Mouse (Mus musculus) midbrain, postnatal 0 days (tissue): ENCODE data around the gene Tomm40l. TPM values are rescaled to one million over a fixed set of nuclear protein-coding genes. Genes with fewer than 3 reads are reported as not detected.

Experiments
- ATAC-seq: fragments of 200-750 bp; cut with Nextera tagmentation; 2 replicates; pipeline ENCODE4 v1.8.0; 2017; ENCODE audit warnings: moderate number of reproducible peaks, mild to moderate bottlenecking, moderate TSS enrichment, moderate library complexity; ENCODE audit not compliant: low FRiP score
- DNase-seq: peaks from one replicate; pipeline ENCODE4 v3.0.0-alpha.2; 2015; ENCODE audit warnings: low spot score
- H3K27ac ChIP-seq: fragments of 300-500 bp; sonication (generic); 2 replicates; pipeline ENCODE4 v1.5.1; 2014; ENCODE audit warnings: low read depth, mild to moderate bottlenecking, low read length, mixed read lengths
- H3K27me3 ChIP-seq: fragments of 300-500 bp; sonication (generic); 2 replicates; pipeline ENCODE4 v1.6.1; 2014; ENCODE audit warnings: low read length, control low read depth, mixed read lengths; ENCODE audit not compliant: insufficient read depth
- H3K36me3 ChIP-seq: fragments of 300-500 bp; sonication (generic); 2 replicates; pipeline ENCODE4 v1.6.1; 2014; ENCODE audit warnings: low read length, control low read depth, mixed read lengths; ENCODE audit not compliant: insufficient read depth
- H3K4me1 ChIP-seq: fragments of 300-500 bp; sonication (generic); 2 replicates; pipeline ENCODE4 v1.6.1; 2014; ENCODE audit warnings: mild to moderate bottlenecking, control low read depth, antibody characterized with exemption, low read length, mixed read lengths; ENCODE audit not compliant: insufficient read depth
- H3K4me2 ChIP-seq: fragments of 300-500 bp; sonication (generic); 2 replicates; pipeline ENCODE4 v1.6.1; 2014; ENCODE audit warnings: low read depth, mild to moderate bottlenecking, low read length, mixed read lengths; ENCODE audit not compliant: poor library complexity, severe bottlenecking
- H3K4me3 ChIP-seq: fragments of 300-500 bp; sonication (generic); 2 replicates; pipeline ENCODE4 v1.5.1; 2014; ENCODE audit warnings: low read depth, mild to moderate bottlenecking, low read length, moderate library complexity
- H3K9ac ChIP-seq: fragments of 300-500 bp; sonication (generic); replicated peaks from 2 replicates; pipeline ENCODE4 v1.6.1; 2014; ENCODE audit warnings: mild to moderate bottlenecking, low read length, moderate library complexity, mixed read lengths; ENCODE audit not compliant: poor library complexity, severe bottlenecking
- H3K9me3 ChIP-seq: fragments of 300-500 bp; sonication (generic); 2 replicates; pipeline ENCODE4 v1.6.1; 2016; ENCODE audit warnings: low read length, control low read depth
- CTCF ChIP-seq: IDR thresholded peaks from 2 replicates; pipeline ENCODE4 v1.5.1; 2016; ENCODE audit warnings: antibody characterized with exemption, mild to moderate bottlenecking
- WGBS: fragments of 180-500 bp; shearing (Covaris S2); extraction: QIAGEN DNeasy Blood & Tissue Kit; methylation state at CpG from one replicate; pipeline ENCODE4 v1.1.7; 2014; 5-methylcytosine and 5-hydroxymethylcytosine counted together
- polyA plus RNA-seq: library from polyadenylated mRNA; unstranded; fragments of >200 nt; fragmentation: Nextera tagmentation; extraction: Ambion mirVana; gene quantifications from 2 replicates; pipeline ENCODE4 v1.2.1, GENCODE M21; 2015
- total RNA-seq: library from RNA; depleted of rRNA; stranded (reverse); fragments of >200 nt; gene quantifications from 2 replicates; pipeline ENCODE4 v1.2.3, GENCODE M21; 2014; rRNA removed

Gene Tomm40l
- total and polyA plus RNA-seq, 2 experiments from 2014 or later, result 33.9 to 49.8 TPM

- TF ChIP-seq CTCF, result no peak
- Histone ChIP-seq H3K9me3 (no peaks in the 10 kb centered on the region), H3K36me3 (no peaks in the 10 kb centered on the region), H3K27me3 (no peaks in the 10 kb centered on the region), H3K9ac (no peak overlapping the region), H3K4me2 (no peak overlapping the region), H3K4me3 (no peak overlapping the region), H3K27ac (no peak overlapping the region), H3K4me1 (no peaks in the 10 kb centered on the region)
- ATAC-seq (no peak), DNase-seq (no peak)
- 76% methylated on average over 3 of the region's 3 CpGs for WGBS
Measured at GRCm38 (mm10) chr1:171183025-171183424, 39.3 kb downstream of the Tomm40l start.

DNA sequence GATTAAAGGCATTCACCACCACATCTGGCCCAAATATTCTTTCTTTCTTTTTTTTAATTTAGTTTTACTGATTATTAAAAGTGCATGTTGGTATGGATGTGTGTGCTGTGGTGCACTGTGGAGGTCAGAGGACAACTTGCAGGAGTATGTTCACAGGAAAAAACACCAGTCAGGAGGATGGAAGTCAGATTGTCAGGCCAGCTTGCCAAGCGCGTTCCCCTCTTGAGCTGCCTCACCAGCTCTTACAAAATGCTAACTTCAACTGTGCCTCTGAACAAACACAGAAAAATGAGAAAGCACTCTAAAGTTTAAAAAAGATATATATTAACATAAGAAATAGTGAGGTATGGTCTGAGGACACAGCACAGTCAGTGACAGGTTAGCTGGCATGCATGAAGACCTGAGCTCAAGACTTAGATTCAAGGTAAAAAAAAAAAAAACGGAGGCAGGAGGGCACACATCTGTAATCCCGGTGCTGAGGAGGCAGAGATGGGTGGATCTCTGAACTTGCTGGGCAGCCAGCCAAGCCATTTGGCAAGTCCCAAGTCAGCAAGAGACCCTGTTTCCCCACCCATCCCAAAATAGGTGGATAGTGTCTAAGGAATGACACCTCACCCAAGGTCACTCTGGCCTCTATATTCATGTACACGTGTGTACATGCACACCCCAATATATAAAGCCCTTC lies 42.7 kb downstream of the Tomm40l start:
- DNase-seq (no peak), ATAC-seq (no peak)
- Histone ChIP-seq H3K4me2 (no peak overlapping the region), H3K4me1 (no peaks in the 10 kb centered on the region), H3K9ac (no peak overlapping the region), H3K9me3 (no peaks in the 10 kb centered on the region), H3K36me3 (no peaks in the 10 kb centered on the region), H3K27ac (no peak overlapping the region), H3K4me3 (no peak overlapping the region), H3K27me3 (no peaks in the 10 kb centered on the region)
- 77% methylated on average over 5 of the region's 5 CpGs for WGBS
- TF ChIP-seq CTCF, result no peak

DNA sequence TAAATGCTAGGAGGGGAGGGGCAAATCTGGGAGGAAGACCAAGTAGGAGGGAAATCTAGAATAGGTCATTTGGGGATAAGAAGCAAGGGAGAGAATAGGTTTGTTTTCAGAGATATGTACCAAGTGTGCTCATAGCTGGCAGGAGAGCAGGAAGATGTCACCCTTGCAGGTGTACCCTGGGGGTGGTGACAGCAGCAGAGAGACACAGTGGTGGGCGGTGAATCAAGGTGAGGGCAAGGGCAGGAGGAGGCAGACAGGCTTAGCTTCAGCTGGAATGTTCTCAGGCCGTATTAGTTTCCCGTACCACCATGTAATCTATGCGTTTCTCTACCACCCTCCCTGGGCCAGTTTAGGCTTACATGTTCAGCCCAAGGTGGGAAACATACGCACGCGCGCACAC lies 49.5 kb downstream of the Tomm40l start:
- Histone ChIP-seq H3K27ac (no peak overlapping the region), H3K4me2 (no peak overlapping the region), H3K9me3 (no peaks in the 10 kb centered on the region), H3K4me3 (no peak overlapping the region), H3K4me1 (no peaks in the 10 kb centered on the region), H3K9ac (no peak overlapping the region), H3K36me3 (no peaks in the 10 kb centered on the region), H3K27me3 (no peaks in the 10 kb centered on the region)
- no peak for TF ChIP-seq CTCF
- DNase-seq, result no peak
- no peak for ATAC-seq
- WGBS, result 95% methylated on average over 8 of the region's 8 CpGs

DNA sequence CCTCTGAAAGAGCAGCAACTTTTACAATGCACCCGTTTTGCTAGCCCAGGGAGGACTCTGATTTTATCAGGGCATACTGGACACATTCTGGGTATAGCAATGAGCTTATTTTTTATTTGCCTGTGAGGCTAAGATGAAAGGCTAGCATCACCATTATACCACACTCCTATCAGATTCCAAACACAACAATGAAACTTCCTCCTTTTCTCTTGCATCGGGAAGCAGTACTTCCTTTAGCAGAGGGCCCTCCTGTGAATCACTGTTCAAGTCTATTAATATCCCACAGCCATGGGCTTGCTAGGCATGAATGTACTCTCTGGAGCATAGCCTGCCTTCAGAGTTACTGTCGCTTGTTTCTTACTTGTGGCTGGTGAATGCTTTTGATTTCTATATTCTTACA lies 51.2 kb downstream of the Tomm40l start:
- no peaks in the 10 kb centered on the region for H3K27me3 ChIP-seq
- no peak overlapping the region for H3K9ac ChIP-seq
- TF ChIP-seq CTCF, result no peak
- ATAC-seq (no peak), DNase-seq (no peak)
- H3K27ac ChIP-seq, result no peak overlapping the region
- WGBS, result 65% methylated on average over 3 of the region's 3 CpGs
- H3K4me2 ChIP-seq, result no peak overlapping the region
- H3K9me3 ChIP-seq, result no peaks in the 10 kb centered on the region
- no peaks in the 10 kb centered on the region for H3K4me1 ChIP-seq
- no peak overlapping the region for H3K4me3 ChIP-seq
- H3K36me3 ChIP-seq, result no peaks in the 10 kb centered on the region

DNA sequence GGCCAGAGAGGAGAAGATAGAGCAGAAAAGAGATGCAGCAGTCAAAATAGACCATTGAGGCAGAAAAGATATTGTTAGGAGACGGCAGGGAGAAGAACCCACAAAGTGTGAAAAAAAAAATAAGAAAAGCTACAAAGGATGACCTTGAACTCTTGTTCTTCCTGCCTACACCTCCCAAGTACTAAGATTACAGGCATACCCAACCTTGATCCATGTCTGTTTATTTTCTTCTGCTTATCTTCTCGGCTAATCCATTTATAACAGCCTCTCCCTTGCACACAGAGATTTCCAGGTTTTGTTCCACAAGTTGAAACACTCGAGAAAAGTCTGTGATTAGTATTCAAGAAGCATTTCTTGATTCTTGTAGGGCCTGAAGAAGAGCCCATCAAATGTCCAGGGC lies 52.4 kb downstream of the Tomm40l start:
- ATAC-seq (no peak), DNase-seq (no peak)
- Histone ChIP-seq H3K9ac (no peak overlapping the region), H3K9me3 (no peaks in the 10 kb centered on the region), H3K4me1 (no peaks in the 10 kb centered on the region), H3K27ac (no peak overlapping the region), H3K27me3 (no peaks in the 10 kb centered on the region), H3K4me2 (no peak overlapping the region), H3K4me3 (no peak overlapping the region), H3K36me3 (no peaks in the 10 kb centered on the region)
- 66% methylated on average over 3 of the region's 3 CpGs for WGBS
- no peak for TF ChIP-seq CTCF

GRCm38 (mm10) chr1:171168906-171169305 lies 53.4 kb downstream of the Tomm40l start:
- Histone ChIP-seq H3K27ac (no peak overlapping the region), H3K36me3 (no peaks in the 10 kb centered on the region), H3K4me3 (no peak overlapping the region), H3K4me2 (no peak overlapping the region), H3K27me3 (no peaks in the 10 kb centered on the region), H3K9ac (no peak overlapping the region), H3K4me1 (no peaks in the 10 kb centered on the region), H3K9me3 (no peaks in the 10 kb centered on the region)
- no peak for DNase-seq
- WGBS, result 88% methylated on average over 12 of the region's 12 CpGs
- no peak for TF ChIP-seq CTCF
- no peak for ATAC-seq

Other genes with a start within 250 kb of the Tomm40l start
- gene Fcgr2b, start 246.0 kb downstream of the Tomm40l start, total RNA-seq, result 1.8 and 6.6 TPM in 2 replicates
- gene Fcgr2b, start 246.0 kb downstream of the Tomm40l start, polyA plus RNA-seq, result 2.1 and 3.6 TPM in 2 replicates
- gene Fcgr4, start 203.6 kb downstream of the Tomm40l start, total RNA-seq, result 0.57 TPM in 1 of 2 replicates, not detected in the other
- gene Fcgr4, start 203.6 kb downstream of the Tomm40l start, polyA plus RNA-seq, result 0.25 and 0.48 TPM in 2 replicates
- gene Fcgr3, start 157.6 kb downstream of the Tomm40l start, total RNA-seq, result 18.1 and 19.8 TPM in 2 replicates
- gene Fcgr3, start 157.6 kb downstream of the Tomm40l start, polyA plus RNA-seq, result 12.8 and 14.2 TPM in 2 replicates
- 0.38 and 1.5 TPM in 2 replicates for gene Cfap126, start 108.6 kb downstream of the Tomm40l start, total RNA-seq
- gene Cfap126, start 108.6 kb downstream of the Tomm40l start, polyA plus RNA-seq, result 6.0 and 8.1 TPM in 2 replicates
- 263 TPM in 2 replicates for gene Sdhc, start 71.9 kb downstream of the Tomm40l start, total RNA-seq
- gene Sdhc, start 71.9 kb downstream of the Tomm40l start, polyA plus RNA-seq, result 313 and 326 TPM in 2 replicates
- 0.49 and 0.90 TPM in 2 replicates for gene Mpz, start 71.8 kb downstream of the Tomm40l start, total RNA-seq
- 0.63 and 0.67 TPM in 2 replicates for gene Mpz, start 71.8 kb downstream of the Tomm40l start, polyA plus RNA-seq
- 16.9 and 22.1 TPM in 2 replicates for gene Pcp4l1, start 26.2 kb downstream of the Tomm40l start, total RNA-seq
- gene Pcp4l1, start 26.2 kb downstream of the Tomm40l start, polyA plus RNA-seq, result 24.1 and 29.1 TPM in 2 replicates
- 0.11 TPM in 1 of 2 replicates, not detected in the other for gene Nr1i3, start 8.5 kb downstream of the Tomm40l start, total RNA-seq
- 0.19 and 0.23 TPM in 2 replicates for gene Nr1i3, start 8.5 kb downstream of the Tomm40l start, polyA plus RNA-seq
- gene Apoa2, start 2.5 kb upstream of the Tomm40l start, total RNA-seq, result 3.7 TPM in 1 of 2 replicates, not detected in the other
- gene Apoa2, start 2.5 kb upstream of the Tomm40l start, polyA plus RNA-seq, result 5.2 and 7.2 TPM in 2 replicates
- 21.3 and 25.9 TPM in 2 replicates for gene Fcer1g, start 11.9 kb upstream of the Tomm40l start, total RNA-seq
- gene Fcer1g, start 11.9 kb upstream of the Tomm40l start, polyA plus RNA-seq, result 30.5 and 31.1 TPM in 2 replicates
- gene Adamts4, start 27.9 kb upstream of the Tomm40l start, total RNA-seq, result 5.2 and 8.2 TPM in 2 replicates
- gene Adamts4, start 27.9 kb upstream of the Tomm40l start, polyA plus RNA-seq, result 3.4 and 4.2 TPM in 2 replicates
- 224 and 230 TPM in 2 replicates for gene Ndufs2, start 28.9 kb upstream of the Tomm40l start, total RNA-seq
- 221 and 244 TPM in 2 replicates for gene Ndufs2, start 28.9 kb upstream of the Tomm40l start, polyA plus RNA-seq
- gene B4galt3, start 47.8 kb upstream of the Tomm40l start, total RNA-seq, result 77.0 and 94.9 TPM in 2 replicates
- 109 and 110 TPM in 2 replicates for gene B4galt3, start 47.8 kb upstream of the Tomm40l start, polyA plus RNA-seq
- gene Ppox, start 58.7 kb upstream of the Tomm40l start, total RNA-seq, result 36.5 and 45.9 TPM in 2 replicates
- gene Ppox, start 58.7 kb upstream of the Tomm40l start, polyA plus RNA-seq, result 31.3 and 32.6 TPM in 2 replicates
- gene Usp21, start 65.5 kb upstream of the Tomm40l start, total RNA-seq, result 59.5 and 65.9 TPM in 2 replicates
- gene Usp21, start 65.5 kb upstream of the Tomm40l start, polyA plus RNA-seq, result 81.0 and 82.6 TPM in 2 replicates
- 83.7 and 87.9 TPM in 2 replicates for gene Ufc1, start 72.5 kb upstream of the Tomm40l start, total RNA-seq
- 128 and 132 TPM in 2 replicates for gene Ufc1, start 72.5 kb upstream of the Tomm40l start, polyA plus RNA-seq
- gene Dedd, start 106.6 kb upstream of the Tomm40l start, total RNA-seq, result 29.8 and 42.1 TPM in 2 replicates
- gene Dedd, start 106.6 kb upstream of the Tomm40l start, polyA plus RNA-seq, result 38.9 and 40.3 TPM in 2 replicates
- gene Nit1, start 123.1 kb upstream of the Tomm40l start, total RNA-seq, result 42.5 and 44.0 TPM in 2 replicates
- 45.2 and 46.6 TPM in 2 replicates for gene Nit1, start 123.1 kb upstream of the Tomm40l start, polyA plus RNA-seq
- 17.3 and 18.4 TPM in 2 replicates for gene Pfdn2, start 123.2 kb upstream of the Tomm40l start, total RNA-seq
- 139 and 155 TPM in 2 replicates for gene Pfdn2, start 123.2 kb upstream of the Tomm40l start, polyA plus RNA-seq
- 4.0 and 4.5 TPM in 2 replicates for gene Klhdc9, start 138.3 kb upstream of the Tomm40l start, total RNA-seq
- gene Klhdc9, start 138.3 kb upstream of the Tomm40l start, polyA plus RNA-seq, result 6.3 and 6.4 TPM in 2 replicates
- 4.7 and 9.3 TPM in 2 replicates for gene Nectin4, start 147.6 kb upstream of the Tomm40l start, total RNA-seq
- gene Nectin4, start 147.6 kb upstream of the Tomm40l start, polyA plus RNA-seq, result 4.8 TPM in 2 replicates
- gene Arhgap30, start 166.4 kb upstream of the Tomm40l start, total RNA-seq, result 0.82 and 1.1 TPM in 2 replicates
- gene Arhgap30, start 166.4 kb upstream of the Tomm40l start, polyA plus RNA-seq, result 0.75 and 0.81 TPM in 2 replicates
- 134 and 156 TPM in 2 replicates for gene Usf1, start 188.8 kb upstream of the Tomm40l start, total RNA-seq
- gene Usf1, start 188.8 kb upstream of the Tomm40l start, polyA plus RNA-seq, result 160 and 167 TPM in 2 replicates
- not detected in 2 replicates for gene Tstd1, start 196.4 kb upstream of the Tomm40l start, total RNA-seq
- 3.1 and 3.9 TPM in 2 replicates for gene Tstd1, start 196.4 kb upstream of the Tomm40l start, polyA plus RNA-seq
- 6.6 and 9.2 TPM in 2 replicates for gene F11r, start 215.0 kb upstream of the Tomm40l start, total RNA-seq
- 7.6 and 8.9 TPM in 2 replicates for gene F11r, start 215.0 kb upstream of the Tomm40l start, polyA plus RNA-seq